Mouse (Mus musculus): ENCODE measurements around the gene Htatsf1. TPM values are rescaled to one million over a fixed set of nuclear protein-coding genes. Genes with fewer than 3 reads are reported as not detected.
A peak's percentile ranks its signal among the peaks of the same experiment; 100 is the strongest.

The Htatsf1 gene
- total RNA-seq (2021), result 10 to 100 TPM; 53.2 to 57.5 TPM
- long read RNA-seq, experiment 1, transcript Htatsf1-201 (10 exons, 2,810 nt), result major isoform, 60 of 81 reads
- long read RNA-seq, experiment 1, partial matches to known transcripts, result 15 of 81 reads
- long read RNA-seq, experiment 1, other reads (novel, unspliced or antisense), result 5 of 81 reads
- long read RNA-seq, experiment 2, transcript Htatsf1-201 (10 exons, 2,810 nt), result major isoform, 49 of 72 reads
- long read RNA-seq, experiment 2, partial matches to known transcripts, result 14 of 72 reads
- long read RNA-seq, experiment 2, other reads (novel, unspliced or antisense), result 5 of 72 reads

DNA sequence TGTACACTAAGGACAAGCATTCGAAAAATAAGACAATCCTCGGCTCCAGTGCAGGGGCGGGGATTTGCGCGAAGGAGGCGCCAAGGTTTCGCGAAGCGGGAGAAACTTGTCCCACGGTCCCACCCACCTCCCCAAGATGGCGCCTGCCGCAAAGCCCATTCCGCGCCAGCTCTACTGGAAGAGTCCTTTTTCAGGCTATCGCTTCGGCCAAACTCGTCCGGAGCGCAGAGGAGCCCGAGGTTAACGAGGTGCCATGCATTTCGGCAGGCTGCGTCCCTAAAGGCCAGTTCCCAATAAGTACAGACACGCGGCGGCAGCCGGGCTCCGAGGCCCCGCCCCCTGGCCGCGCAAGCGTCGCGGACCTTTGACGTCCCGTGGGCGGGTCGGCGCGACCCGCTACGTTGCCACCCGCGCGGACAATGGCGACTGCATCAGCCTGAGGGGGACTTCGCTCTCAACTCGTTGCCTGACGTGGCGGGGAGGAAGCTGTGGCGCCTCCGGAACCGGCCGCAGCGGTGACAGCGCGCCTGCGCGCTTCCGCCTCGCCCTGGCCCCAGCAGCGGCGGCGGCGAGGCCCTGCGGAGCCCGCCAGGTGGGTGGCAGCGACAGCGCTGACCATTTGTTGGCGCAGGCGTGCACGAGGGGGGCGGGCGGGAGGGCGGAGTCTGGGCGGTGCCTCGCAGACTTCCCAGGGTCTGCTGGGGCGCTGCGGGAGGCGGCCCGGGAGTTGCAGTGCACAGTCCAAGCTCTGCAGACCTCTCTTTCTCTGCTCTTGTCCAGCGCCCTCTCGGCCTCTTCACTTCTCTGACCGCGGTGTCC, at the start of gene Htatsf1:
Htatsf1 (plus strand) TSS at position 410 of the 819 bp plus-strand sequence.
- peak; percentile 66 to 74 for DNase-seq (ENCODE audit: low spot score in 2 of 2)

DNA sequence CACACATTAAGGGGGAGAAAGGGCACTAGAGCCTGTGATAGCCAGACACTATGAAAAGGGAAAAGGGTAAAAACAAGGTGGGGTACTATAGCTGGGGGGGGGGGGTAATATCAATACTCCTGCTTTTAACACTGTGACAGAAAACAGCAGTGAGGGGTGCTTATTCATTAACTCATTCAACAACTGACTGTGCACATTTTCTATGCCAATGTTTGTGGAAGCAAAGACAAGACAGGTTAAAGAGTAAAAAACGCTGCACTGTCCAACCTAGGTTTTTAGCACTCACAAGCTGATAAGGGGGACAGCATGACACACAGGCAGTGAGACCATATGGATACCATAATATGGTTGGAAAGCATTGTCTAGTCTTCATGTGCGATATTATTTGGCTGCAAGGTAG, 40.5 kb upstream of the Htatsf1 start:
- no peak for DNase-seq (ENCODE audit: low spot score in 2 of 2)

GRCm38 (mm10) chrX:57042774-57043173, 10.6 kb upstream of the Htatsf1 start, which contains the start of gene Brs3:
Brs3 (plus strand) TSS chrX:57043074.
- no peak for DNase-seq (ENCODE audit: low spot score in 2 of 2)

DNA sequence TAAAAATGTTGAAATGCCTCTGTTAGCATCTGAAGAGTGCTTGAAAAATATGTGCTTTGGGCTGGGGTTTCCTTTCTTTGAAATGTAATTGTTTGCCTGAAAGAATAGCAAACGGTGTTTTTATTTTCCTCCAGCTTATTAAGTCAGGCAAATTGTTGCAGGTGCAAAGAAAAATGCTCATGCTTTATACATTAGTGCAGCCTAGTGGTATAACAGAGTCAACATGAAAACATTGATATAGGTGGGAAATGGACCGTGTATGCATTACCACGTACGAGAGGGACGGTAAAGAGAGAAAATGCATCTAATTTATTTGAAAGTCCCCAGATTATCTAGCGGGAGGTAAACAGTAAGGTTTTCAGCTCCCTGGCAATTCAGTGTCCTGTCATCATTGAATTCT, 9.5 kb upstream of the Htatsf1 start:
- DNase-seq (ENCODE audit: low spot score in 2 of 2), result no peak

- DNase-seq (ENCODE audit: low spot score in 2 of 2), result no peak
These were observed 572 bp upstream of the Htatsf1 start for GRCm38 (mm10) chrX:57052848-57053173.

DNA sequence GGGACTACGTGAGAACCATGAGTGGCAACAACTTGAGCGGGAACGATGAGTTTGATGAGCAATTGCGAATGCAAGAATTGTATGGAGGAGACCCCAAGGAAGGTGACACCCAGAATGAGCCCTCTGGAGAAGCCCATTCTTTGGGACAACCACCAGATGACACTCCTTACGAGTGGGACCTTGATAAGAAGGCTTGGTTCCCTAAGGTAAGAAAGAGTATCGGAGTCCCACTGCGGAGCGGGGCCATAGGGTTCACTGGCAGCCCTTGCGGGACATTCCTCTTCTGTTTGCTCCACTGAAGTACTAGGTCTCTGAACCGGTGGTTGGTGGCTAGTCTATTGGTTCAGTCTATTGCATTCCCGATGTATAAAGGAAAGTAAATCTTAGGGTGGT, 606 bp downstream of the Htatsf1 start:
- DNase-seq (ENCODE audit: low spot score in 2 of 2), result no peak

- no peak for DNase-seq (ENCODE audit: low spot score in 2 of 2)
These were observed 28.1 kb downstream of the Htatsf1 start for GRCm38 (mm10) chrX:57081496-57081895.

DNA sequence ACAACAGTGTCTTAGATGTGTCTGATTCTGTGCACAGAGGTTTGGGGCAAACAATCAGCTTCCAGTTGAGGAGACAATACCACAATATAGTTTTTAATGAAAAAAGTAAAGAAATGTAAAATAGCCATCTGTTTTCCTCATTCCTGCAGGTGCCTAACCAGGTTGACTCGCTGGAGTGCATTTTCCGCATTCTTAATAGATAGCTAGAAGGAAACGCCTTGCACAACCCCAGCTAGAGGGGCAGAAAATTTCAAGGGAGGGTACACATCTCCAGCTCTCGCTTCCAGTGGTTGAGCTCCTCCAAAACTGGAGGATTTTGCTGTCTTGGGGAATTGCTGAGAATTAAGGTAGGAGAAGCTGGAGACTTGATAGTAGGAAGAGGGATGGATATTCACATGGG, 34.4 kb downstream of the Htatsf1 start, which contains the start of gene Vgll1:
Vgll1 (plus strand) TSS at position 301 of the 400 bp plus-strand sequence.
- no peak for DNase-seq (ENCODE audit: low spot score in 2 of 2)

GRCm38 (mm10) chrX:57103415-57103814, 50.0 kb downstream of the Htatsf1 start:
- DNase-seq (ENCODE audit: low spot score in 2 of 2), result no peak

DNA sequence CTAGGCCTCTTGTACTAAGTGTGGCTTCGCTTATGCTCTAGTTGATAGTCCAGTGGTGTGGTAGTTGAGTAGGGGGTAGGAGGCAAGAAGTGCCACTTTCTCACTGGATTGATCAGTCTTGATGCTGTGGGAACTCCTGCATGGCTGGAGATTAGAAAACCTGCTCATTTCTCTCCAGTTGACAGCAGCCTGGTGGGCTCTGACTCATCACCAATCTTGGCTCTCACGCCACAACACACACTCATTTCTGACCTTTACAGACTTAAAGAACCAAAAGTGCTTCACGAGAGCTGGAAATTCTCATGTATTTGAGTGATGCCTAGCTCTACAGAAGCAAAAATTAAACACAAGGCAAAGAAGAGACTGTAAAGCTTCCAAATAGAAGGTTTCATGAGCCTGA, 53.6 kb downstream of the Htatsf1 start:
- DNase-seq (ENCODE audit: low spot score in 2 of 2), result no peak

Other genes with a start within 250 kb of the Htatsf1 start
- not detected for gene Map7d3, start 231.3 kb upstream of the Htatsf1 start, total RNA-seq (2021)
- not detected for gene Adgrg4, start 183.4 kb upstream of the Htatsf1 start, total RNA-seq (2021)
- not detected for gene Brs3, start 10.5 kb upstream of the Htatsf1 start, total RNA-seq (2021)
- not detected for gene Vgll1, start 34.5 kb downstream of the Htatsf1 start, total RNA-seq (2021)
- not detected for gene Cd40lg, start 158.6 kb downstream of the Htatsf1 start, total RNA-seq (2021)

Measured in left cerebral cortex, adult 18-20 months (tissue).